Mouse (Mus musculus) macrophage (primary cell): ENCODE measurements around the gene Ica1. TPM values are rescaled to one million over a fixed set of nuclear protein-coding genes. Genes with fewer than 3 reads are reported as not detected.

ENCODE experiments used
- H3K27ac ChIP-seq: fragments of 350-480 bp; formaldehyde crosslinking; 2 replicates; pipeline ENCODE4 v1.9.0; 2021
- H3K36me3 ChIP-seq: fragments of 350-480 bp; formaldehyde crosslinking; 2 replicates; pipeline ENCODE4 v1.9.0; 2021; ENCODE audit errors: inconsistent target
- H3K4me3 ChIP-seq: fragments of 350-480 bp; formaldehyde crosslinking; 2 replicates; pipeline ENCODE4 v1.9.0; 2021; ENCODE audit errors: inconsistent target
- H3K79me2 ChIP-seq: fragments of 350-480 bp; formaldehyde crosslinking; 2 replicates; pipeline ENCODE4 v1.9.0; 2021; ENCODE audit errors: inconsistent target
- WGBS: methylation state at CpG from one replicate; pipeline ENCODE4 v1.1.7; 2026; ENCODE audit warnings: inconsistent platforms; ENCODE audit not compliant: missing documents; 5-methylcytosine and 5-hydroxymethylcytosine counted together
- polyA plus RNA-seq: library from polyadenylated mRNA; stranded (reverse); fragments of 250-400 nt; gene quantifications from 3 replicates; pipeline ENCODE4 v1.2.4, GENCODE M21; 2018; ENCODE audit warnings: inconsistent platforms

The Ica1 gene
- polyA plus RNA-seq, 1 experiment from 2014 or later, result 3.0 TPM

GRCm38 (mm10) chr6:8760708-8761294, 17.5 kb downstream of the Ica1 start:
- WGBS, result 86% methylated on average over 5 of the region's 5 CpGs
- Histone ChIP-seq H3K79me2 (no peaks in the 10 kb centered on the region), H3K4me3 (no peak overlapping the region), H3K36me3 (no peaks in the 10 kb centered on the region), H3K27ac (no peak overlapping the region)

GRCm38 (mm10) chr6:8759901-8760300, 18.4 kb downstream of the Ica1 start:
- Histone ChIP-seq H3K4me3 (no peak overlapping the region), H3K79me2 (no peaks in the 10 kb centered on the region), H3K36me3 (no peaks in the 10 kb centered on the region), H3K27ac (no peak overlapping the region)
- 100% methylated on average over 1 of the region's 1 CpGs for WGBS

GRCm38 (mm10) chr6:8755760-8756276, 22.5 kb downstream of the Ica1 start:
- H3K36me3 ChIP-seq, result no peaks in the 10 kb centered on the region
- H3K27ac ChIP-seq, result no peak overlapping the region
- no peak overlapping the region for H3K4me3 ChIP-seq
- H3K79me2 ChIP-seq, result no peaks in the 10 kb centered on the region
- 92% methylated on average over 8 of the region's 8 CpGs for WGBS

- no peaks in the 10 kb centered on the region for H3K79me2 ChIP-seq
- H3K36me3 ChIP-seq, result no peaks in the 10 kb centered on the region
- WGBS, result 99% methylated on average over 5 of the region's 5 CpGs
- H3K27ac ChIP-seq, result no peak overlapping the region
- no peak overlapping the region for H3K4me3 ChIP-seq
Observed at GRCm38 (mm10) chr6:8754486-8754885, 23.8 kb downstream of the Ica1 start.

- Histone ChIP-seq H3K36me3 (no peaks in the 10 kb centered on the region), H3K79me2 (no peaks in the 10 kb centered on the region)
- WGBS, result 87% methylated on average over 2 of the region's 2 CpGs
Observed at GRCm38 (mm10) chr6:8753723-8754036, 24.6 kb downstream of the Ica1 start.

GRCm38 (mm10) chr6:8752984-8753722, 25.1 kb downstream of the Ica1 start:
- no peak overlapping the region for H3K27ac ChIP-seq
- H3K4me3 ChIP-seq, result no peak overlapping the region
- WGBS, result 86% methylated on average over 6 of the region's 6 CpGs
- H3K36me3 ChIP-seq, result no peaks in the 10 kb centered on the region
- H3K79me2 ChIP-seq, result no peaks in the 10 kb centered on the region

More at GRCm38 (mm10) chr6:8753723-8754036, 24.6 kb downstream of the Ica1 start:
- H3K4me3 ChIP-seq, result no peak overlapping the region
- H3K27ac ChIP-seq, result no peak overlapping the region

- 81% methylated on average over 7 of the region's 7 CpGs for WGBS
- Histone ChIP-seq H3K79me2 (no peaks in the 10 kb centered on the region), H3K36me3 (no peaks in the 10 kb centered on the region), H3K4me3 (no peak overlapping the region), H3K27ac (no peak overlapping the region)
Observed at GRCm38 (mm10) chr6:8744886-8745285, 33.4 kb downstream of the Ica1 start.

- WGBS, result 14% methylated on average over 4 of the region's 4 CpGs
- H3K36me3 ChIP-seq, result no peaks in the 10 kb centered on the region
- H3K4me3 ChIP-seq, result no peak overlapping the region
- H3K27ac ChIP-seq, result no peak overlapping the region; the same call in 1 of the 2 replicates
- no peaks in the 10 kb centered on the region for H3K79me2 ChIP-seq
Observed at GRCm38 (mm10) chr6:8744273-8744785, 34.0 kb downstream of the Ica1 start.

- 93% methylated on average over 3 of the region's 3 CpGs for WGBS
- Histone ChIP-seq H3K4me3 (no peak overlapping the region), H3K27ac (no peak overlapping the region), H3K79me2 (no peaks in the 10 kb centered on the region), H3K36me3 (no peaks in the 10 kb centered on the region)
Observed at GRCm38 (mm10) chr6:8742449-8742848, 35.8 kb downstream of the Ica1 start.

- no peaks in the 10 kb centered on the region for H3K36me3 ChIP-seq
- no peak overlapping the region for H3K27ac ChIP-seq
- no peak overlapping the region for H3K4me3 ChIP-seq
- H3K79me2 ChIP-seq, result no peaks in the 10 kb centered on the region
- WGBS, result 79% methylated on average over 1 of the region's 1 CpGs
Observed at GRCm38 (mm10) chr6:8741659-8742058, 36.6 kb downstream of the Ica1 start.

- Histone ChIP-seq H3K36me3 (no peaks in the 10 kb centered on the region), H3K4me3 (no peak overlapping the region), H3K79me2 (no peaks in the 10 kb centered on the region), H3K27ac (no peak overlapping the region)
- WGBS, result 89% methylated on average over 2 of the region's 2 CpGs
Observed at GRCm38 (mm10) chr6:8740092-8740491, 38.2 kb downstream of the Ica1 start.

- Histone ChIP-seq H3K36me3 (no peaks in the 10 kb centered on the region), H3K4me3 (no peak overlapping the region), H3K27ac (no peak overlapping the region), H3K79me2 (no peaks in the 10 kb centered on the region)
- 90% methylated on average over 4 of the region's 4 CpGs for WGBS
Observed at GRCm38 (mm10) chr6:8738396-8738795, 39.9 kb downstream of the Ica1 start.

GRCm38 (mm10) chr6:8736493-8736820, 41.8 kb downstream of the Ica1 start:
- Histone ChIP-seq H3K36me3 (no peaks in the 10 kb centered on the region), H3K4me3 (no peak overlapping the region), H3K27ac (no peak overlapping the region)

GRCm38 (mm10) chr6:8735657-8736492, 42.4 kb downstream of the Ica1 start:
- Histone ChIP-seq H3K4me3 (no peak overlapping the region), H3K36me3 (no peaks in the 10 kb centered on the region), H3K79me2 (no peaks in the 10 kb centered on the region), H3K27ac (no peak overlapping the region)
- WGBS, result 80% methylated on average over 8 of the region's 8 CpGs

More at GRCm38 (mm10) chr6:8736493-8736820, 41.8 kb downstream of the Ica1 start:
- no peaks in the 10 kb centered on the region for H3K79me2 ChIP-seq

GRCm38 (mm10) chr6:8735044-8735443, 43.2 kb downstream of the Ica1 start:
- no peaks in the 10 kb centered on the region for H3K36me3 ChIP-seq
- H3K4me3 ChIP-seq, result no peak overlapping the region
- H3K79me2 ChIP-seq, result no peaks in the 10 kb centered on the region
- WGBS, result 100% methylated on average over 3 of the region's 3 CpGs
- H3K27ac ChIP-seq, result no peak overlapping the region
